Mouse (Mus musculus) 3T3-L1 (cell line): ENCODE data around the gene Hist1h3a.
A peak's percentile ranks its signal among the peaks of the same experiment; 100 is the strongest.

ENCODE experiments used
- DNase-seq: peaks from one replicate; pipeline ENCODE4 v3.0.0-alpha.2; 2015; ENCODE audit warnings: low read depth, low spot score

Hist1h3a gene

GRCm38 (mm10) chr13:23759251-23759771 lies 2.9 kb downstream of the Hist1h3a start:
- DNase-seq: no peak

GRCm38 (mm10) chr13:23757921-23758320 lies 4.3 kb downstream of the Hist1h3a start:
- DNase-seq: peak; percentile 26

DNA sequence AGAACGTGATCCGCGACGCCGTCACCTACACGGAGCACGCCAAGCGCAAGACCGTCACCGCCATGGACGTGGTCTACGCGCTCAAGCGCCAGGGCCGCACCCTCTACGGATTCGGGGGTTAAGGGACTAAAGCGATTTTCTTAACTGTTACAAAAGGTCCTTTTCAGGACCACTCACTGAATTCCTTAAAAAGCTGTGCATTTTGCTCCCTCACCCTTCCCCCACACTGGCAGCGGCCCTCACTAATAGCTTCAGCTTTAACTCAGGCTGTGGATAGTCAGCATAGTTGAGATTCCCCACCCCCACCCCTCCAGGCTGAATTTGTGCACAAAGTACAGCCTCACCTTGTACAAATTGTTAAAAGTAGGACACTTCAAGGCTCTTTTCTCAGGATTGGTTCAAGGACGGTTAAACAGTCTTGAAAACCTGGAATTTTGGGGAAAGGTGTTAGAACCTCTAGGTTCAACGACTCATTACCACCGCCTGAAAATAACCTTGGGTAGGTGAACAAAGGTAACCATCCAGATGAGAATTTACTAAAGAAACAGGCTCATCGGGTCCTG lies 4.9 kb downstream of the Hist1h3a start:
- peak; percentile 34 for DNase-seq

GRCm38 (mm10) chr13:23756790-23757189 lies 5.4 kb downstream of the Hist1h3a start, which contains the start of gene Hist1h4b:
TSS of gene Hist1h4b (plus strand) at chr13:23757013.
- peak; percentile 96 for DNase-seq

DNA sequence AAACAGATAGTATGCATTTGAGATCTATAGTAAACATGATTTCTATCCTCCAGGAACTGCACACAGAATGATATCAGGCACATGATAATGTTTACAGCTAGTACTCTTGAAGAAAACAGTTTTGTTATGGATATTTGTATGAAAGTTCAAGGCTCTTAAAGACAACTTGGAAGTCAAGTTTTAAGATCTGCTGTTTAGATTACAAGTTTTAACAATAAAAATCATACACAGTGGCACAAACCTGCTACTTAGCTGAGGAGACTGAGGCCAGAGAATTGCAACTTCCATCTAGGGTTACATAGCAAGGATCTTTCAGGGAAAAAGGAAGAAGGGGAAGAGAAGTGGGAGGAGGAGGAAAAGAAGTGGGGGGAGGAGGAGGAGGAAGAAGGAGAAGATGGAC lies 7.2 kb downstream of the Hist1h3a start:
- DNase-seq: no peak

DNA sequence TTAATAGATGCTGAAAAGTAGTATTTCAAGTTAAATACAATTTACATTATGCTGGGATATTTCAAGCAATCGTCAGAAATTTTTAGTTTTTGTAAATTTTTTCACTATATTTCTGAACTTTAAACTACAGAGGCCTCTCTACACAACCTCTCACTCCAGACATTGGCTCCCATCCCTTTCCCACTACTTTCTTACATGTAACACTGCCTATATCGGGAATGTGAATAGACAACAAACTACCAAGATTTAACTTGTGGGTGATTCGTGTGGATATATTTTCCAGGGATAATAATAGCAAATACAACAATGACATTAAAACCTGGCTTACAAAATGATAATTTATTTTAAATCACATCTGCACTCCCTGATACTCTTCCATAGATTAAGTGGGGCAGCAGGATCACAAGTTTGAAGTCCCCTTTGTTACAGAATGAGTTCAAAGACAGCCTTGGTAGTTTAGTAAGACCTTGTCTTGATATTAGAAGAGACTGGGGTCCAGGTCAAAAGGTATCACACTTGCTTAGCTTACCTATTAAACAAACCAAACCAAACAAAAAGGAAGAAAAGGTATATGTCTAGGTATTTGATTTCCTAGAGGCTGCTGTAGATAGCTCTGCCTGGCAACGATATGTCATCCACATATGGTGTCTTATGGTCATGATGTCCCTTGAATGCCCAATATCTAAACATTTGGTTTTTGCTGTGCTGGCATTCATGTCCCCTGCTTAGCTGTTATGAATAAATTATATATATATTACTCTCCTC lies 8.7 kb downstream of the Hist1h3a start:
- DNase-seq: peak; percentile 49

- peak; percentile 36 for DNase-seq
These were observed 9.4 kb downstream of the Hist1h3a start for GRCm38 (mm10) chr13:23752742-23753172.

DNA sequence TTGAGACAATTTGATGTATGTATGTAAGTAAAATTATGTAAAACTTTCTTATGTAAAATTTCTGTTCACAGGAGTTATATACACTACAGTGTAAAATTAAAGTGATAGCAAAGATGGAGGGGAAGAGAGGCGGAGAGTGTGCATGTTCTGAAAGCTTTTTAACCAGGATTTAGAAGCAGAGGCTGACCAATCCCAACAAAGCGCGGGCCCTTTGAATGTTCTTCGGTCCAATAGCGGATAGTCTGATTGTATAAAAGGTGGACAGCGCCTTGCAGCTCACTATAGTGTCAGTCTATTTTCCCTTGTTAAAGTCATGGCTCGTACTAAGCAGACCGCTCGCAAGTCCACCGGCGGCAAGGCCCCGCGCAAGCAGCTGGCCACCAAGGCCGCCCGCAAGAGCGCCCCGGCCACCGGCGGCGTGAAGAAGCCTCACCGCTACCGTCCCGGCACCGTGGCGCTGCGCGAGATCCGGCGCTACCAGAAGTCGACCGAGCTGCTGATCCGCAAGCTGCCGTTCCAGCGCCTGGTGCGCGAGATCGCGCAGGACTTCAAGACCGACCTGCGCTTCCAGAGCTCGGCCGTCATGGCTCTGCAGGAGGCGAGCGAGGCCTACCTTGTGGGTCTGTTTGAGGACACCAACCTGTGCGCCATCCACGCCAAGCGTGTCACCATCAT lies 10.0 kb downstream of the Hist1h3a start, which contains the start of gene Hist1h3b:
Hist1h3b (plus strand) TSS at position 201 of the 675 bp plus-strand sequence.
- DNase-seq: peak; percentile 98

- DNase-seq: peak; percentile 61
These were observed 10.7 kb downstream of the Hist1h3a start for GRCm38 (mm10) chr13:23751478-23751956.

DNA sequence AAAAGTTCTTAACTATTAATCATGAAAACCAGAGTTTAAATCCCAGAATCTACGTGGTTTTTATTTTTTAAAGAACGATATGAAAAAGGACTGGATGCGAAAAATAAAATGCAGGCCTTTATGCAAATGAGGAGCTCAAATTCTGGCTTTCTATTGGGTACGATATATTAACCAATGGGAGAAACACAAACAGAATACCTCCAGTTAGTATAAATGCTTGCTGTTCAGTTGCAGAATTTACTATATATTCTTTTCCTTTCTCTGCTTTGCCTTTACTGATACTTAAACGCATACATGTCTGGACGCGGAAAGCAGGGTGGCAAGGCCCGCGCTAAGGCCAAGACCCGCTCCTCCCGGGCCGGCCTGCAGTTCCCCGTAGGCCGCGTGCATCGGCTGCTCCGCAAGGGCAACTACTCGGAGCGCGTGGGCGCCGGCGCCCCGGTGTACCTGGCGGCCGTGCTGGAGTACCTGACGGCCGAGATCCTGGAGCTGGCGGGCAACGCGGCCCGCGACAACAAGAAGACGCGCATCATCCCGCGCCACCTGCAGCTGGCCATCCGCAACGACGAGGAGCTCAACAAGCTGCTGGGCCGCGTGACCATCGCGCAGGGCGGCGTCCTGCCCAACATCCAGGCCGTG lies 11.2 kb downstream of the Hist1h3a start, which contains the start of gene Hist1h2ab:
Hist1h2ab (plus strand) TSS at position 288 of the 639 bp plus-strand sequence.
- peak; percentile 81 for DNase-seq

DNA sequence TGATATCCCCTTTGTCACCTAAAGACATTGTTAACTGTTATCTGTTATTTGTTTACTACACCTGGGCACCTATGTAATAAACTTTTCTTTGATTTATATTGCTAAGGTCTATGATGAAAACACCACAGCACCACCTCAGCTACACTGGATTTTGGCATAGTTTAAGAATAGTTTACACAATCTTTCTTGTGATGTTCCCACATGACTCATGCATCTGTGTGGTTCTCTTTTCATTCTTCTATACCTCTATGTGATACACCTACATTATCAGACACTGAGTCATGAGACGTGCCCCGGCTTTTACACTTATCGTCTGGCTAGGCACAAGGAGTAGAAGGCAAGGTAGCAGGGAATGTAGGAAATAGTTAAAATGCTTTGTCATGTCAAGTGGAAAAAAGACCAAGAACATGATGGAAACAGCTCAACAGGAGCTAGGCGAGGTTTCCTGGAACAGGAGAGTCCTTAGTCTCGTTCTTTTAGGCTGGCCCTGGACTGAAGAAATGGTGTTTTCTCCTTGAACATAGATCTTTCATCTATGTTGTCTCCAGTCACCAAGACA lies 12.5 kb downstream of the Hist1h3a start:
- DNase-seq: peak; percentile 56

- DNase-seq: peak; percentile 50
These were observed 14.3 kb downstream of the Hist1h3a start for GRCm38 (mm10) chr13:23747892-23748288.

GRCm38 (mm10) chr13:23747081-23747891 lies 14.9 kb downstream of the Hist1h3a start:
- DNase-seq: peak; percentile 60

DNA sequence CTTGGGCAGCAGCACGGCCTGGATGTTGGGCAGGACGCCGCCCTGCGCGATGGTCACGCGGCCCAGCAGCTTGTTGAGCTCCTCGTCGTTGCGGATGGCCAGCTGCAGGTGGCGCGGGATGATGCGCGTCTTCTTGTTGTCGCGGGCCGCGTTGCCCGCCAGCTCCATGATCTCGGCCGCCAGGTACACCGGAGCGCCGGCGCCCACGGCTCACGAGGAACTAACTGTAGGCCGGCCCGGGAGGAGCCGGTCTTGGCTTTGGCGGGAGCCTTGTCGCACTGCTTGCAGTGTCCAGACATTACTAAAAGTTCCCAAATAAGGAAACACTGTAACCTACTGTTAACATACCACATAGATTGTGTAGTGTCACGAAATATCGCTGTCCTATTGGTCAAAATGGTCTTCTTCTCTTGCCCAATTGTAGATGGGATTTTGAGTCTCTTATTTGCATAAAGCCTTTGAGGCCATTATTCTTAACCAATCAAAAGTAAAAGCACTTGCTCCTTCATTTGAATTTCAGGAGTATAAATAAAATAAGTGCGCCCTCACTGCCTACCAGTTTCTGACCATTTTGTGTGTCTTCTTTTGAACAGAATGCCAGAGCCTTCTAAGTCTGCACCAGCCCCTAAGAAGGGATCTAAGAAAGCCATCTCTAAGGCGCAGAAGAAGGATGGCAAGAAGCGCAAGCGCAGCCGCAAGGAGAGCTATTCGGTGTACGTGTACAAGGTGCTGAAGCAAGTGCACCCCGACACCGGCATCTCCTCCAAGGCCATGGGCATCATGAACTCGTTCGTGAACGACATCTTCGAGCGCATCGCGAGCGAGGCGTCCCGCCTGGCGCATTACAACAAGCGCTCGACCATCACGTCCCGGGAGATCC lies 15.7 kb downstream of the Hist1h3a start, which contains the start of gene Hist1h2bb:
Hist1h2bb (plus strand) TSS at position 534 of the 880 bp plus-strand sequence.
- DNase-seq: peak; percentile 94

GRCm38 (mm10) chr13:23745381-23746161 lies 16.6 kb downstream of the Hist1h3a start, which contains the start of gene Hist1h3c:
TSS of gene Hist1h3c (minus strand) at chr13:23745602.
- DNase-seq: peak; percentile 94

- DNase-seq: peak; percentile 73
These were observed 17.5 kb downstream of the Hist1h3a start for GRCm38 (mm10) chr13:23744421-23745380.

GRCm38 (mm10) chr13:23743963-23744362 lies 18.2 kb downstream of the Hist1h3a start:
- peak; percentile 52 for DNase-seq
